Mouse (Mus musculus): ENCODE data around the gene Ppp1r14b.

Ppp1r14b gene

GRCm38 (mm10) chr19:6943709-6944108 is 31.1 kb upstream of the Ppp1r14b start:
- DNase-seq: no peak

- no peak for DNase-seq
Measured at GRCm38 (mm10) chr19:6947742-6948141, 27.0 kb upstream of the Ppp1r14b start.

- DNase-seq: peak; percentile 90 to 93
Measured at GRCm38 (mm10) chr19:6948186-6948585, 26.6 kb upstream of the Ppp1r14b start.

GRCm38 (mm10) chr19:6949532-6949931 is 25.2 kb upstream of the Ppp1r14b start:
- DNase-seq: no peak

GRCm38 (mm10) chr19:6949951-6950350 is 24.8 kb upstream of the Ppp1r14b start:
- no peak for DNase-seq

GRCm38 (mm10) chr19:6950613-6951153 is 24.1 kb upstream of the Ppp1r14b start:
- peak; percentile 59 to 72 for DNase-seq

GRCm38 (mm10) chr19:6951381-6951968 is 23.3 kb upstream of the Ppp1r14b start:
- peak; percentile 91 to 93 for DNase-seq

GRCm38 (mm10) chr19:6951994-6952711 is 22.6 kb upstream of the Ppp1r14b start:
- DNase-seq: peak; percentile 77 to 79

GRCm38 (mm10) chr19:6952712-6953037 is 22.1 kb upstream of the Ppp1r14b start:
- no peak for DNase-seq

- peak in 1 of 2 experiments; percentile 66 for DNase-seq
Measured at GRCm38 (mm10) chr19:6954046-6954445, 20.7 kb upstream of the Ppp1r14b start.

- no peak for DNase-seq
Measured at GRCm38 (mm10) chr19:6955424-6955823, 19.3 kb upstream of the Ppp1r14b start.

GRCm38 (mm10) chr19:6956461-6956860 is 18.3 kb upstream of the Ppp1r14b start:
- DNase-seq: no peak

- DNase-seq: no peak
Measured at GRCm38 (mm10) chr19:6968491-6969271, 6.1 kb upstream of the Ppp1r14b start.

GRCm38 (mm10) chr19:6969291-6969664 is 5.5 kb upstream of the Ppp1r14b start:
- no peak for DNase-seq

GRCm38 (mm10) chr19:6969665-6970381 is 4.9 kb upstream of the Ppp1r14b start:
- peak; percentile 35 to 57 for DNase-seq

- DNase-seq: no peak
Measured at GRCm38 (mm10) chr19:6970460-6971085, 4.2 kb upstream of the Ppp1r14b start.

- DNase-seq: no peak
Measured at GRCm38 (mm10) chr19:6971644-6972043, 3.1 kb upstream of the Ppp1r14b start.

- no peak for DNase-seq
Measured at GRCm38 (mm10) chr19:6972247-6972917, 2.4 kb upstream of the Ppp1r14b start.

- no peak for DNase-seq
Measured at GRCm38 (mm10) chr19:6973581-6974190, 1.1 kb upstream of the Ppp1r14b start.

GRCm38 (mm10) chr19:6975537-6976521 is 1.1 kb downstream of the Ppp1r14b start, which contains the start of gene Plcb3:
Plcb3 (minus strand) TSS chr19:6976470.
- DNase-seq: peak; percentile 77 to 85
